Mouse (Mus musculus) 3134 (cell line): ENCODE data around the gene Gm37419.

ENCODE experiments used
- DNase-seq: peaks from one replicate; pipeline ENCODE4 v3.0.0-alpha.2; 2011; ENCODE audit warnings: low spot score; ENCODE audit not compliant: insufficient read length; ENCODE audit errors: extremely low read depth

The Gm37419 gene

DNA sequence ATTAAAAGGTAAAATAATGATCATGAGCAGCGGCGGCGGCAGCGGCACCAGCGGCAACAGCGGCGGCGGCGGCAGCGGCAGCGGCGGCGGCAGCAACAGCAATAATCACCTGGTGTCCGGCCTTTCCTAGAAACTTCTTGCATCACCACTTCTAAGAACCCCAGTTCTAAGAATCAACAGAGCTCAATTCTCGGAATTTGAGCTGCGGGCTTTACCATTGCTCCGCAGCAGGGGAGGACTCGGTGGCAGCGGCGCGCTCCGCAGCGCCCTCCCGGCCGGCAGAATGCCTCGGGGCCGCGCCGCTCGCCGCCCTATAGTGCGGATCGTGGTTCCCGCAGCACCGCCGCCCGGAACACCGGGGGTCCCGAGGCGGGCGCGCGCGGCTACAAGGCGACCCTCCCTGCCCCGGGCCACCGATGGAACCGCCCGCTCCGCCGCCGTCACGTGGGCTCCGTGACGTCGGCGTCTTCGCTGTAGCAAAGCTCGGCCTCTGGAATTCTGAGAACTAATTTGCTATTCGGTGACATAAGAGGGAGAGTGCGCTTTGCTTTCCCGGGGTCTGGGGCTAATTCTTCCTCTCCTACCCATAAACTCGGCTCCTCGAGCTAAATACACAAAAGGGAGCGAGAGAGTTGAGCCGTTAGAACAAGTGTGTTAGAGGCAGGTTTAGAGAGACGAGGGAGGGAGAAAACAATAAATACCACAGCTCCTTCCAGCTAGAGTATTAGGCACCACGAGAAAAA, at the start of gene Gm37419, which contains the start of gene Bcl6:
Gene Gm37419 (plus strand): TSS at position 17 of the 743 bp plus-strand sequence.
Gene Bcl6 (minus strand): TSS at position 387 of the 743 bp plus-strand sequence.
- DNase-seq, result peak; percentile 91

DNA sequence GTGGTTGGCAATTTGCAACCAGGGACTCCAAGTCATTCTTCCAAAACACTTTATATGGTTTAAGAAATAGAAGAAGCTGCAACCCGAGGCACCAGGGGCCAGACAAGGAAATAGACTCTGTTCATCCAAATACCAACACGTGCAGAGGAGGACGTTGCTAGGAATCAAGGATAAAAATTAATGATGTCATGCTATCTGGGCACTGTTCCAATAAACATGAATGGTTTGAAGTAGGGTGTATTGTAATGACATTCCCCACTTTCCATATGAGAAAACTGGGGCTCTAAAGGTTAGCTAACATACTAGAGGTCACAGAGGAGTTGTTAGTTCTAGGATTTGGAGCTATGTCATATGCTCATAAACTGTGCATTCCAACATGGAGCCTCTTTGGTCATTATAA, 43.5 kb upstream of the Gm37419 start:
- DNase-seq, result no peak

DNA sequence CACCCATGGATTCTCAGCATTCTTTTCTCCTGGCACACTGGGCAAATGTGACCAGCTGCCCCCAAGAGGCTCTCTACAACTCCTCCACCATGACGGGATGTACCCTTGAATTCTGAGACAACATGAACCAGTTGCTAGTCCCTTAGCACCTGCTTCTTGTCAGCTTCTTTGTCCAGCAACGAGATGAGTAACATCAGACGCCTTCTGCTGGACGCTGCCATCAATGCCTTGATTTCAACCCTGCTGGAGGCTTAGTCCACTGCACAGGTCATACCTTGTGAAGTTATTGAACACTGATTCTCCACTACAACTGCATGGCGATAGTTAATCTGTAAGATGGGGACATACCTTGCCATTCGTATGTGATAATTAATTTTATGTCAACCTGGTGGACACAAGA, 40.6 kb upstream of the Gm37419 start:
- no peak for DNase-seq

DNA sequence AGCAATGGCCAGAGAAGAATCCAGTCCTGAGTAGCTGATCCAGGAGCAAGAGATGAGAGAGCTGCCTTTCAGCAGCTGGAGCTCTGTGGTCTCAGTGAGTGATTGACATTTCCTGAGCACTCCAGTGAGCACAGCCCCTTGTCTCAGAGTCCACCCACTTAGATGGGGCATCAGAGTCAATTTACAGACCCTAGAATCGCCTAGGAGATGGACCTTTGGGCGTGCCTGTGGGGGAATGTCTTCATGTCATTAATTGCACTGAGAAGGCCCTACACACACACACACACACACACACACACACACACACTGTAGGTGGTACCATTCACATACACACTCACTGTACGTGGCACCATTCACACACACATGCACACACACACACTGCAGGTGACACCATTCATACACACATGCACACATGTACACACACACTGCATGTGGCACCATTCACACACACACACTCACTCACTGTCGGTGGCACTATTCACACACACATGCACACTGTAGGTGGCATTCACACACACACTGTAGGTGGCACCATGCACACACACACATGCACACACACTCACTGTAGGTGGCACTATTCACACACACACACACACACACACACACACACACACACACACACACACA, 36.1 kb upstream of the Gm37419 start:
- DNase-seq, result no peak

DNA sequence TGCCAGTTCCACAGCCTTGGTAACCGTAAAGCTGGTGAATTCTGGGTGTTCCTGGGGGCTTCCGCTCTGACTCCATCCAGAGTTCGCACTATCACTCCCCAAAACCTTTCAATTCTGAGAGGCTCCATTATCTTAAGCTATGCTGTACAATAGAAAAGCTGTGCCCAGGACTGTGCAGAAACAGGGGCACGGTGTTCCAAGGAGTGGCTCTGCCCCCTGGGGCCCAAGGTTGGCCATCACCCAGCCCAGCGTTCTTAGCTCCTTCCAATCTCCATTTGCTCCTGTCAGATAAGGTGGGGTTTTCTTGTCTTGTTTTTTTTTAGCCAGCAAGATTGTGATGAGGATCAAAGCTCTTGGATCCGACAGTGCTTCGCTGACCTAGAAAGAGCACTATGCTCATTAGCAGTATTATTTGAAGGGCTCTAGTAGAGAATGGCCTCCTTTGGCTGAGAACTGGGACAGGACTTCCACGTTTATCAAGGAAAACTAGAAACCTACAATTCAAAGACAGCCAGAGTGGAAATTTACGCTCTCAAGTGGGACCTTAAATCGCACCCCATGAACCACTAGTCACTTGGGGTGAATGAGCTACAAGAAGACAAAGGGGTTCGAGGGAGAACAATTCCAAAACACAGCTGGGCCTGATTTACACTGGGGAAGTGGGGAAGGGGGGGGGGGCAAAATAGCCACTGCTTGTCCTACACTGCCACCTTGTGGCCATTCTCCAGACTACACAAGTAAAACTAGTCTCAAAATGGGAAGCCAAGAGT, 34.9 kb upstream of the Gm37419 start:
- no peak for DNase-seq

DNA sequence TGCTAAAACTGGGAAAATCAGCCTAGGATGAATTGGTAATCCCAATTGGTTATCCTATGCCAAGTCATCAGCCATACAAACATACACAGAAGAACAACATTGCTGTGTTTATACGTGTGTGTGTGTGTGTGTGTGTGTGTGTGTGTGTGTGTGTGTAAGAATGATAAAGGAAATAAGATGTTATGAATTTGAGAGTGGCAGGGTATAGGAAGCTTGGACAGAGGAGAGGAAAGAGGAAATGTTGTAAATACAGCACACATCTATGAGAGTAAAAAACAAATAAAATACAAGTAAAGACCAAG, 34.4 kb upstream of the Gm37419 start:
- DNase-seq, result no peak

DNA sequence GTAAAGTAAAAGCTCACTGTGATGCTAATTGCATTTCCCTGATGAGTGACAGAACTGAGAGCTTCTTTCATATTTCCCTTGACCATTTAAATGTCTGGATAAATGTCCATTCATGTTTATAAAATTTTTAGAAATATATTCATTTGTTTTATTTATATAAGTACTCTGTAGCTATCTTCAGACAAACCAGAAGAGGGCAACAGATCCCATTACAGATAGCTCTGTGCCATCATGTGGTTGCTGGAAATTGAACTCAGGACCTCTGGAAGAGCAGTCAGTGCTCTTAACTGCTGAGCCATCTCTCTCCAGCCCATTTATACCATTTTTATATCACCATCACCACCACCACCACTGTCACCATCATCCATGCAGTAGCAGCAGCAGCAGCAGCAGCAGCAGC, 29.3 kb upstream of the Gm37419 start:
- no peak for DNase-seq

DNA sequence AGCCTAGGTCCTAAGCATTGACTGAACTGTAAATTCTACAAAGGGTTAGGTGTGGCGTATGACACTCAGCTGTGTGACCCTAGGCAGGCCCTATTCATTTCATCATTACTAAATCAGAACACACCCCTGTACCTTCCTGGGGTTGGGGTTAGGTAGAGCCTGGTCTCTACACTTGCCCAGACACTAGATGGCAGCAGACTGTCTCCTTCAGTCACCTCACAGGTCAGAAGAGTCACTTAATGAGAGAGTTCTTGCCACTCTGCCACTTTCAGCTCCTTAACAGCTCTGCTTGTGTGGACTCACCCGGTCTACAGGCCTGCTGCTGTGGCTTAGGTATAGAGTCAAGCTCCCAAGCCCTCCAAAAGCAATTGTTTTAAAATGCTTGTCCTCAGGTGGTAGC, 25.9 kb upstream of the Gm37419 start:
- DNase-seq, result no peak

DNA sequence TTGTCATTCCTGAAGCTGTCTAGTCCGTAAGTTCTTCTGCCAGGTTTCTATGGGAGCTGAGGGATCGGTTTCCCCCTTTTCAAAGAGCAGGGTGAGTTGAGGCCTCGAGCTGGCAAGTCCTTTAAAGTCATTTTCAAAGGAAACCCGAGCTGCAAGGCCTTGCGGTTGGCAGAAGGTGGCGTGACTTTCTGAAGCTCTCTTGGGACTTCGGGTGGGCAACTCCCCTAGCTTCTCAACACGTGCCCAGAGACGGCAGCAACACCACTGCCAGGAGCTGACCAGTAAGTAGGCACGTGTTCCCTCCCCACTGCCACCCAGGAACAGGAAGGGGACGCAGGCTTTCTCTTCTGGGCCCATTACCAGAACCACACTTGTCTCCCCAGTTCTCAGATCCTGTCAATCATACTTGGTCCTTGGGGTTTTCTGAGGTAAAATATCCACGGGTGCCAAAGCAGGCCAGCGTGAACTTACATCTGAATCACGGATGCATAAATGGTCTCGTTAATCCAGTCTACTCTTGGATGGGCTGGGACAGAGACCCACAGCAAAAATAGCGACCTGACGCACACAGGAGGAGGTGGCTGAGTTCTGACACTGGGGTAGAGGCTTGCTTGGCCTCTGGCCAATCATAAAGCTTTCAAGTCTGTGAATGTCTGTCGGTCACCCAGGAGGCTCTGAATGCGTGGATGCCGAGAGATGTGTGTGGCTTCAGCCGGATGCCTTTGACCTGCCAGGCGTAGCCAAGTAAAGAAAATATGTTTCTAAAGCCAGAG, 24.2 kb upstream of the Gm37419 start:
- no peak for DNase-seq

DNA sequence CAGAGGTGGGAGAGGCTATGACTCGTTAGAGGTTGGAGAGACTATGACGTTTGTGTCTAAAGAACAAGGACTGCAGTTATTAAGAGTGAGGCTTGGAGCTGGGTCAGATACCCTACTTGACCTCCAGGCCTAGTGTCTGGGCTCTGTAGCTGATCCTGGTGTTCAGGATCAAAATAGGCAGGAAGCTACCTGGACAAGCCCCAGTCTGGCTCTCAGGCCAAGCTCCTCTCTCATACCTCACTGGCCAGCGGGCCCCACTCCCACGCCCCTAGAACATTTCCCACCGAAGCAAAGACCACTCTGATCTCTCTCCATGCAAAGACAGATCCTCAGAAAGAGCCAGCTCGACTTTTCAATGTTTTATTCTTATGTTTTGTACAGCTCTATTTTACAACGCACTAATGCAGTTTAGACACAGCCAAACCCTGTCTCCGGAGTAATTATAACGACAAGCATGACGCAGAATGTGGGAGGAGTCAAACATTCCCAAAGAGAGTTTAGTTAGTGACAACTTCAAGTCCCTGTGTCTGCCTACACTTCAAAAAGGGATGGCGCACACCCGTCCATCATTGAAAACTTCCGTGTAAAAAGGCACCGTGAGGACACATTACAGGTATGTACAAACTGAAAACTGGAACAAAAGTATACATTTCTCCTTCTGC, 23.4 kb upstream of the Gm37419 start:
- no peak for DNase-seq

DNA sequence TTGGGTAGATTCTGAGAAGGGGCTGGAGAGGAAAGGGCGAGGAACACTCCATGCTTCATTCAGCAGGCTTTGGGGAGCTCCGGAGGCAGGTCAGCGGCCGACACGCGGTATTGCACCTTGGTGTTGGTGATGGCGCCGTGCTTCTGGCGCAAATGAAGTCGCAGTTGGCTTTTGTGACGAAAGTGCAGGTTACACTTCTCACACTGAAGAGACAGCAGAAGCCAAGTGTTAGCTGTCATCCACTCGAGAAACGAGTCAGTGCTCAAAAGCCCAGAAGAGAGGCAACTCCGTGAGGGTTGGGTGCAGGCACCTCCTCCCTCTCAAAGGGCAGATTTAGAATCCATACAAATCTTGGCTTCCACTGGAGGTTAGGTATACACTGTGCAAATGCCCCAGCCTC, 22.2 kb upstream of the Gm37419 start:
- no peak for DNase-seq

DNA sequence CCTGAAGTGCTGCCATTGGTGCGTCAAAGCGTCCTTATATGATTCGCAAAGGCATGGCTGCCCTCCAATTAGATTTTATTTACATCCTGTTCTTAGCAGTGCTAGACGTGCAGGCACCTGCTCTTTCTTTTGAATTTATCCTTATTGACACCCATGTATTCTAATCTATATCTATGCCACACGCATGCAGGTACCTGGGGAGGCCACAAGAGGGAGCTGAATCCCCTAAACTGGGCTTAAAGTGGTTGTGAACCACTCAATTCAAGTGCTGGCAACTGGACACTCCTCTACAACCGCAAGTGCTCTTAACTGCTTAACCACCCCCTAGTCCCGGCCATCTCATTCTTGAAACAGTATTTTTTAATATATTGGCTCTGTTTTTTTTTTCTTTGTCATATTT, 21.0 kb upstream of the Gm37419 start:
- no peak for DNase-seq

DNA sequence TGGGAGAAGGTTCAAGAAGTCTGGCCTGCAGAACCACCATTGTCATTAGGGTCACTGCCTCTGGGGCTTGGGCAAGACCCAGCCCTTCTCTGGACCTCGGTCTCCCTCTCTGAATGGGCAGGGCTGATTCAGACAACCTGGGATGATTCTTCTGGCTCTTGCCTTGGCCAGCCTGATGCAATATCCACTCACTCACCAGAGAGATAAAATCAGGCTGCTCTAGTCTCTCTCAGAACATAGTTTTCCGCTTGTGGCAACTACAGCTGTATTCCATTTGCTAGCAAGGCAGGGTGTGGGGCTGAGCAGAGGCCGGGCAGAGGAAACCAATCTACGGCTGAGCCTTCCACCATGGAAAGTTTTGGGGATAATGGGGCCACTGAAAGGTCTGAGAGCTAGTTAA, 19.4 kb upstream of the Gm37419 start:
- no peak for DNase-seq

DNA sequence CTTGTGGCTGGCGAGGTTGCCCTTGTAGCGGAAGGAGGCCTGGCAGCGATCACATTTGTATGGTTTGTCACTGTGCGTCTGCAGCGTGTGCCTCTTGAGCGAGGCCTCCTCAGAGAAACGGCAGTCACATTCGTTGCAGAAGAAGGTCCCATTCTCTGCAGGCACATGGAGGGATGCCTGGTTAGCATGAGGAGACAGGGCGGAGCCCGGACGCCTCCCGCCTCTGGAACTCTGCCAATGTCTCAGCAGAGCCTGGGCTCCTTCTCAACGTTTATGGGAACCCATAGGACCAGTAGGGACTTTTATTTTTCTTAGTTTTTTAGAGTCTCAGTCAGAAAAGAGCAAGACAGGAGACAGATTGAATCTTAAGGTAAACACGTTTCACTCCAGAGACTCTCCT, 18.4 kb upstream of the Gm37419 start:
- DNase-seq, result no peak

DNA sequence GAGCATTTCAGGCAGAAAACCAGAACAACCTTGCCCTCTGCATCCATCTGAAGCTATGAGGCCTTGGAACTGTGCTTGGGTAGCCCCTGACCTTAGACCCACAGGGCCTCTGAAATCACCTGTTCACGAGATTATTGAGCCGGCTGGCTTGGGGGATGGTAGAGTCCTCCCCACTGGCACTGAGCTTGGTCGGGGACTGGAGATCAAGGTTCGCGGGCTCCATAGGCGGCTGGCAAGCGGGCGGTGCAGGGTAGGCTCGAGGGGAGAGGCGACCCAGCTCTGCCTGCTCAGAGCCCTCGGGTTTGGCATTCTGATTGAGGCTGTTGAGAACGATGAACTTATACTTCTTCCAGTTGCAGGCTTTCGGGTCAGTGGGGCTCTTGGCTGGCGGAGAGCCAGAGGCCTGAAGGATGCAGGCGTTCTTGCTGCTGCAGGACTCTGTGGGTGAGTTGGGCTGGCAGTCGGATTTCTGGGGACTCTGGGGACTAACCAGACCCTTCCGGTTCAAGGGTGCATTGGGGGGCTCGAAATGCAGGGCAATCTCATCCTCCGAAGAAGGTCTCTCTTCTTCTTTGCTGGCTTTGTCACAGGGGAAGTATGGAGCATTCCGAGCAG, 16.0 kb upstream of the Gm37419 start:
- DNase-seq, result no peak

DNA sequence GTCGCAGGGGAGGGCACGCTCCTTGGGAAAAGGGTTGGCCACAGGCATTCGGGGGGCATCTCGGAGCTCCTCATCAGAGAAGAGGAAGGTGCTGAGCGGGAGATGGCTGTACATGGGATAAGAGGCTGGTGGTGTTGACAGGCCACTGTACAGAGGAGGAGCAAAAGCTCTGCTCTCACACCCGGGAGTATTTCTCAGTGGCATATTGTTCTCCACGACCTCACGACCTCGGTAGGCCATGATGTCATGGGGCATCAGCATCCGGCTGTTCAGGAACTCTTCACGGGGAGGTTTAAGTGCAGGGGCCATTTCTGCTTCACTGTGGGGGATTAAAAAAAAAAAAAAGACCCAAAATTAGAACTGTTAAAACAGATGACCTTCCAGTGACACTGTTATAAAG, 15.4 kb upstream of the Gm37419 start:
- no peak for DNase-seq

DNA sequence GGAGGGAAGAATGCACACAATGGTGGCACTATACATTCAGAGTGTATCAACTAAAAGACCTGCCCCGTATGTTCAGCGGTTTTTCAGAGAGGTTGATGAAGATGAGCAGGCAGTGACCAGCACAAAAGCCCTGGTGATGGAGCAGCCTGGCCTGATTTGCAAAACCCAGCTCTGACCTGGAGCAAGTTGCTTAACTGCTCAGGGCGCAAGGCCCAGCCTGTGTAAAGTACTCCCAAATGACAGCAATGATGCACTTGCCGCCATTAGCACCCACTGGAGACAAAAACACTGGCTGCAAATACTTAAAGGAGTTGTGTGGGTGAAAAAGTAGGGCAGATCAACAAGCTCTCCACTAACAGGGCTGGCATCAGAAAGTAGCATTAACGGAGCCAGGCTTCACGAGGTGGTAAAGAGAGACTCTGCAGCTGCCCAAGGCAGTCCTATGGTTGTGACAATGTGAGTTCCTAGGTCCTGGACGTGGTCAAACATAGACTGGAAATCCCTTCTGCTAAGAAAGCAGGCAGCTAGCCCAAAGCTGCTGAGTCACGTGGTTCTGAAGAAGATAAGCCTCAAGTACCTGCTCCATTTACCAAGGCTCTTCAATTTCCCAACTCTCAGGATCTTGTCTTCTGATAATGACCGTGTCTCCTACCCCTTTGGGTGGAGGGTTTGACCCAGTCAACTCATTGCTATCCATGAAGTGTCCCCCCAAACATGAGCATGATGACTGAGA, 14.5 kb upstream of the Gm37419 start:
- DNase-seq, result no peak

DNA sequence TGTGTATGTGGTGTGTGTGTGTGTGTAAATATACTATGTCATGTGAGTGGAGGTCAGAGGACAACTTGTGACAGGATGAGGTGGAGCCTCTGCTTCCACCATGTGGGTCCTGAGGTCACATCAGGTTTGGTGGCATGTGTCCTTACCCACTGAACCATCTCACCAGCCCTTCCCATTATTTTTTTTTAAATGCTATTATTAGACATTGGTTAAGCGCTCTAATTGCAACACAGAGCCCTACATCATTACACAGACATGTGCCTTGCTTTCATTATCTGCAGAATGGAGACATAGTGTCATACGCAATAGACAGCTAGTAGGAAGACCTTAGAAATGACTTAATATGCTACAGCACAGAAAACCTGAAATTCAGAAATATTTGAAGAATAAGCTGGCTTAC, 12.1 kb upstream of the Gm37419 start:
- no peak for DNase-seq

DNA sequence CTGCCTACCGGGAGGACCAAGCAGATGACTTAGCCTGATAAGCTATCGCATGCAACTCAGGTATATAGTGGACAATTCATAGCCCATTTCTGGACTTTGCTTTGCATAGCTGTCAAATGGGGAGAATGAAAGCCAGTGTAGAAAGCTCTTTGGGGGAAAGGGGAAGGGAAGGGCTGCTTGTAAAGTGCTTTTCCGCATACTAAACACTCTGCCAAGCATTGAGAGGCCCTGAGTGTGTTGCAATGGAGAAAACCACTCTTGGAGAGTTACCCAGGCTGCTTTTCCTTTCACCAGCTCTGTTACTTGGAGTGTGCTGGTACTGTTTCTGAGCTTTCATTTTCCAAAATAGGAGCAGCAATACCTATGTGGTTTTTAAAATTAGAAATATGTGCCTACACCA, 10.6 kb upstream of the Gm37419 start:
- DNase-seq, result no peak

DNA sequence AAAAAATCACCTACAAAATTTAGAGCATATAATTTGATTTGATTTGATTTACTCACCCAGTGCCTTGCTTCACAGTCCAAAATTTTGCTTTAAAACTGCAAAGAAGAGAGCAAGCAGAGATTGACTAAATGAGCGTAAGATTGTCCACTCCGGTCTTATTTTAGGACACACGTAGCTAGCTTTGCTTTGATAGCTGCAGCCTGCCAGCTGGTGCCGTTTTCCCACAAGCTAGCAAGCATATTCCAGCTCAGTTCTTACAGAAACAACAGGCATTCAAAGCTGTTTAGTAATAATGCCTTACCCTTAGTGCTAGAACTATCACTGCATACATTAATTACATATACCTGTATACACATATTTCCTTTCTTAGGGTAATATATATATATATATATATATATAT, 9.8 kb upstream of the Gm37419 start:
- DNase-seq, result no peak
